Comparison of ENCODE assay signal across 13 mouse cellular contexts in genomic region chr2:163919581-163919980, GRCm38 (mm10). TPM values are rescaled to one million over a fixed set of nuclear protein-coding genes. Genes with fewer than 3 reads are reported as not detected.
A peak's percentile ranks its signal among the peaks of the same experiment; 100 is the strongest.
DNase-seq lines count a peak whose midpoint lies in the region; ATAC-seq and TF ChIP-seq lines count a peak whose summit lies in the region.
"Had no signal": no experiment of that assay in that cellular context is flagged by ENCODE, and none has a peak within 500 bp of the region (broad histone marks: within the 10 kb centered on the region; RNA-seq: fewer than 3 reads in every experiment).

No protein-coding gene starts in this region.

- no peak overlapping the region for H3K4me2 ChIP-seq in heart, embryonic 13.5 days
- no peak overlapping the region for H3K4me2 ChIP-seq in heart, embryonic 11.5 days
- peak overlapping the region; percentile 82 for H3K4me2 ChIP-seq in midbrain, embryonic 14.5 days (ENCODE audit: low read length)

- TF ChIP-seq CTCF in E14TG2a.4 (conservative IDR thresholded peaks at IDR 0.05; ENCODE audit: low read length) = no peak

- no peaks in the 10 kb centered on the region for H3K9me3 ChIP-seq in heart, embryonic 13.5 days
- no peaks in the 10 kb centered on the region for H3K9me3 ChIP-seq in heart, embryonic 11.5 days (replicated peaks; ENCODE audit: control insufficient read depth, low read length)
- H3K9me3 ChIP-seq in E14TG2a.4 (ENCODE audit: low read length) = no peaks in the 10 kb centered on the region
- H3K9me3 ChIP-seq in embryonic facial prominence, embryonic 10.5 days = no peaks in the 10 kb centered on the region
- no peaks in the 10 kb centered on the region for H3K9me3 ChIP-seq in midbrain, embryonic 14.5 days (ENCODE audit: control insufficient read depth, low read length)
- H3K9me3 ChIP-seq: embryonic facial prominence, embryonic 12.5 days had no signal

- H3K27ac ChIP-seq in heart, embryonic 13.5 days (replicated peaks) = no peak overlapping the region
- H3K27ac ChIP-seq in heart, embryonic 11.5 days (ENCODE audit: low read depth, low read length) = no peak overlapping the region
- no peak overlapping the region for H3K27ac ChIP-seq in embryonic facial prominence, embryonic 10.5 days (replicated peaks)
- H3K27ac ChIP-seq in midbrain, embryonic 14.5 days (replicated peaks; ENCODE audit: low read depth, low read length) = no peak overlapping the region
- H3K27ac ChIP-seq: embryonic facial prominence, embryonic 12.5 days had no signal

- peak overlapping the region; percentile 69; the same call in 1 of the 2 replicates for H3K4me3 ChIP-seq in heart, embryonic 13.5 days
- H3K4me3 ChIP-seq in heart, embryonic 11.5 days (ENCODE audit: low read depth, low read length) = no peak overlapping the region
- H3K4me3 ChIP-seq in E14TG2a.4 (replicated peaks; ENCODE audit: low read length) = peak overlapping the region; percentile 85; the same call in 1 of the 2 replicates
- H3K4me3 ChIP-seq in embryonic facial prominence, embryonic 10.5 days = peak overlapping the region; percentile 70; the same call in 1 of the 2 replicates
- H3K4me3 ChIP-seq in midbrain, embryonic 14.5 days (replicated peaks; ENCODE audit: low read depth, low read length) = peak overlapping the region; percentile 64

- no peak for ATAC-seq in heart, embryonic 13.5 days (ENCODE audit: extremely low read depth, insufficient number of reproducible peaks, low FRiP score, low TSS enrichment)
- no peak for ATAC-seq in heart, embryonic 11.5 days (replicated peaks; ENCODE audit: insufficient number of reproducible peaks, low FRiP score, low TSS enrichment)
- ATAC-seq in midbrain, embryonic 14.5 days (ENCODE audit: low FRiP score, low TSS enrichment) = no peak

- peaks cover 88% of the 10 kb centered on the region for H3K27me3 ChIP-seq in heart, embryonic 13.5 days (replicated peaks)
- peaks cover 71% of the 10 kb centered on the region for H3K27me3 ChIP-seq in heart, embryonic 11.5 days (ENCODE audit: control insufficient read depth, insufficient read depth, low read length)
- H3K27me3 ChIP-seq in E14TG2a.4 (ENCODE audit: insufficient read depth, low read length) = peaks cover 65% of the 10 kb centered on the region
- peaks cover 92% of the 10 kb centered on the region for H3K27me3 ChIP-seq in embryonic facial prominence, embryonic 10.5 days (replicated peaks; ENCODE audit: low read depth, poor library complexity, severe bottlenecking)
- peaks cover 17% of the 10 kb centered on the region for H3K27me3 ChIP-seq in midbrain, embryonic 14.5 days (ENCODE audit: control insufficient read depth, insufficient read depth, low read length)

- DNase-seq in embryonic facial prominence, embryonic 10.5 days (ENCODE audit: low spot score) = no peak
- no peak for DNase-seq in midbrain, embryonic 14.5 days
- no peak for DNase-seq in adrenal gland, adult 2 months
- DNase-seq in lung, postnatal 14 days = no peak
- DNase-seq: kidney, adult 8-10 months; lung, adult 18-20 months had no signal

- no peak overlapping the region for H3K9ac ChIP-seq in heart, embryonic 13.5 days
- no peak overlapping the region for H3K9ac ChIP-seq in heart, embryonic 11.5 days (ENCODE audit: low read depth, low read length)
- H3K9ac ChIP-seq in midbrain, embryonic 14.5 days (replicated peaks; ENCODE audit: low read length) = peak overlapping the region; percentile 80; the same call in 1 of the 2 replicates

- 60% methylated on average over 3 of the region's 3 CpGs for WGBS in heart, embryonic 13.5 days
- WGBS in heart, embryonic 11.5 days (ENCODE audit: insufficient replicate concordance) = 76% methylated on average over 3 of the region's 3 CpGs
- WGBS in embryonic facial prominence, embryonic 10.5 days = 76% methylated on average over 3 of the region's 3 CpGs
- WGBS in midbrain, embryonic 14.5 days = 69% methylated on average over 3 of the region's 3 CpGs

- peaks cover 15% of the 10 kb centered on the region for H3K4me1 ChIP-seq in heart, embryonic 13.5 days
- peaks cover 5% of the 10 kb centered on the region; the same call in 1 of the 2 replicates for H3K4me1 ChIP-seq in heart, embryonic 11.5 days (ENCODE audit: control insufficient read depth, insufficient read depth, low read length)
- peaks cover 26% of the 10 kb centered on the region for H3K4me1 ChIP-seq in E14TG2a.4 (replicated peaks; ENCODE audit: low read depth, low read length)
- H3K4me1 ChIP-seq in embryonic facial prominence, embryonic 10.5 days = peaks cover 12% of the 10 kb centered on the region
- 0 out of 2 replicates have a peak, but pooled peaks cover 5% of the 10 kb centered on the region for H3K4me1 ChIP-seq in midbrain, embryonic 14.5 days (ENCODE audit: control insufficient read depth, insufficient read depth, low read length)

- H3K36me3 ChIP-seq in heart, embryonic 13.5 days = no peaks in the 10 kb centered on the region
- H3K36me3 ChIP-seq in heart, embryonic 11.5 days (ENCODE audit: control insufficient read depth, insufficient read depth, low read length) = no peaks in the 10 kb centered on the region
- H3K36me3 ChIP-seq in E14TG2a.4 (ENCODE audit: insufficient read depth, low read length) = no peaks in the 10 kb centered on the region
- no peaks in the 10 kb centered on the region for H3K36me3 ChIP-seq in embryonic facial prominence, embryonic 10.5 days (replicated peaks)
- no peaks in the 10 kb centered on the region for H3K36me3 ChIP-seq in midbrain, embryonic 14.5 days (ENCODE audit: control insufficient read depth, insufficient read depth, low read length)
- H3K36me3 ChIP-seq: embryonic facial prominence, embryonic 12.5 days had no signal

RNA-seq across cellular contexts. Expression of gene Rims4, which starts 1.1 kb away (rescaled TPM):
- polyA plus RNA-seq in heart, embryonic 13.5 days (2015; fragmentation: Nextera tagmentation; extraction: Ambion mirVana) = 0.21 and 0.46 TPM in 2 replicates
- 0.04 and 0.17 TPM in 2 replicates for polyA plus RNA-seq in heart, embryonic 11.5 days (2014; fragmentation: Nextera tagmentation; extraction: Ambion mirVana)
- polyA plus RNA-seq in embryonic facial prominence, embryonic 10.5 days (2016; fragmentation: Nextera tagmentation; extraction: Ambion mirVana) = 0.31 and 0.65 TPM in 2 replicates
- 6.2 and 11.8 TPM in 2 replicates for polyA plus RNA-seq in midbrain, embryonic 14.5 days (2014; fragmentation: Nextera tagmentation; extraction: Ambion mirVana)
- total RNA-seq in adrenal gland, adult 2 months (2021) = 100 to 1,000 TPM in 1 of 2 experiments, 10 to 100 TPM in 1; 89.5 to 154 TPM
- 36.4 and 60.2 TPM in 2 replicates for polyA plus RNA-seq in adrenal gland, adult 2 months (2012; rRNA removed)
- total RNA-seq: granulocyte monocyte progenitor cell, adult 5-6 weeks; megakaryocyte, adult 5-6 weeks; neutrophil, adult 5-6 weeks had no signal
